Mouse (Mus musculus): Measurements from ENCODE around the gene Fam186a. TPM values are rescaled to one million over a fixed set of nuclear protein-coding genes. Genes with fewer than 3 reads are reported as not detected.
"Not testable (repeated sequence)": the region's sequence is repeated elsewhere in the genome, so short reads cannot be mapped to it uniquely, and the experiment has no call there.

Gene Fam186a
- polyA plus RNA-seq, 1 experiment from 2014 or later = not detected

DNA sequence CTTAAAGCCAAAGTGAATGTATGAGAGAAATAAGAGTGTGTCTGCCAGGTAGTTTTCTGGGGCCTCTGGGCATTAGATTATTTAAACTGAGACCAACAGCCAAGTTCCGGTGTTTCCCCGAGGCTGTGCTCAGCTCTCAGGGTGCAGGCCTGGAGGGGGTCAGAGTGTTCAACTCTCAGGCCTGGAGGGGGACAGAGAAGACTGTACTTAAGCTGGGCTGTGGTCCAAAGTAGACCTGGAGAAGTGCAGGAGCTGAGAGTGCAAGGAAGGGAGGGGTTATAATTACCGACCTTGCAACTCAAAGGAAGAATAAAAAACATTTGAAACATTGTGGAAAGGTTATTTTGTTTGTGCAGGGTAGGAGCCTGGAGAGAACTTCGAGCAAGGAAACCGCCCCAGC, 52.2 kb downstream of the Fam186a start:
- Histone ChIP-seq H3K4me1 (ENCODE audit: control insufficient read depth, insufficient read depth, low read length) (no peaks in the 10 kb centered on the region), H3K36me3 (ENCODE audit: control insufficient read depth, insufficient read depth, low read length) (no peaks in the 10 kb centered on the region), H3K9me3 (ENCODE audit: control insufficient read depth, low read length) (no peaks in the 10 kb centered on the region), H3K4me3 (ENCODE audit: low read depth, low read length) (no peak overlapping the region), H3K27ac (replicated peaks; ENCODE audit: low read depth, low read length) (no peak overlapping the region), H3K9ac (ENCODE audit: low read length) (no peak overlapping the region), H3K27me3 (ENCODE audit: control insufficient read depth, insufficient read depth, low read length) (no peaks in the 10 kb centered on the region), H3K4me2 (ENCODE audit: low read depth, severe bottlenecking) (no peak overlapping the region)
- ATAC-seq (ENCODE audit: insufficient number of reproducible peaks, low FRiP score, low TSS enrichment, low read depth) = no peak
- WGBS = 86% methylated on average over 5 of the region's 5 CpGs
- no peak for DNase-seq (ENCODE audit: low spot score)

DNA sequence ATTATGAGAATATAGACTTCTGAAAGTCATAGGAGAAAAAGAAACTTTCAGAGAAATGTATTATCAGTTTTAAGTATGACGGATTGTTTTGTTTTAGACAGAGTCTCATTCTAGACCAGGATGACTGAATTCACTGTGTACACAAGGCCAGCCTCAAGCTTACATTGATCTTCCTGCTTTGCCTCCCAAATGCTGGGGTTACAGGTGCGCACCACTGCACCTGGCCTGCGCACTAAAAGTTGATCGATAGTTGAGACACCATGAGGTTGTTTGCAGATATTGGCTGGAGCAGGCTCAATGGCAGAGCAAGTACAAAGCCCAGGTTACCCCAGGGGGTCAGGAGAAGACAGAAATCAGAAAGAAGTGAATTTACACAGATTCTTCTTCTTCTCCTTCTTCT, 55.1 kb downstream of the Fam186a start:
- no peaks in the 10 kb centered on the region for H3K27me3 ChIP-seq (ENCODE audit: control insufficient read depth, insufficient read depth, low read length)
- no peaks in the 10 kb centered on the region for H3K9me3 ChIP-seq (ENCODE audit: control insufficient read depth, low read length)
- 97% methylated on average over 4 of the region's 4 CpGs for WGBS
- ATAC-seq (ENCODE audit: insufficient number of reproducible peaks, low FRiP score, low TSS enrichment, low read depth) (no peak), DNase-seq (ENCODE audit: low spot score) (no peak)
- no peak overlapping the region for H3K4me2 ChIP-seq (ENCODE audit: low read depth, severe bottlenecking)
- H3K27ac ChIP-seq (replicated peaks; ENCODE audit: low read depth, low read length) = no peak overlapping the region
- no peaks in the 10 kb centered on the region for H3K36me3 ChIP-seq (ENCODE audit: control insufficient read depth, insufficient read depth, low read length)
- no peaks in the 10 kb centered on the region for H3K4me1 ChIP-seq (ENCODE audit: control insufficient read depth, insufficient read depth, low read length)
- H3K4me3 ChIP-seq (ENCODE audit: low read depth, low read length) = no peak overlapping the region
- no peak overlapping the region for H3K9ac ChIP-seq (ENCODE audit: low read length)

DNA sequence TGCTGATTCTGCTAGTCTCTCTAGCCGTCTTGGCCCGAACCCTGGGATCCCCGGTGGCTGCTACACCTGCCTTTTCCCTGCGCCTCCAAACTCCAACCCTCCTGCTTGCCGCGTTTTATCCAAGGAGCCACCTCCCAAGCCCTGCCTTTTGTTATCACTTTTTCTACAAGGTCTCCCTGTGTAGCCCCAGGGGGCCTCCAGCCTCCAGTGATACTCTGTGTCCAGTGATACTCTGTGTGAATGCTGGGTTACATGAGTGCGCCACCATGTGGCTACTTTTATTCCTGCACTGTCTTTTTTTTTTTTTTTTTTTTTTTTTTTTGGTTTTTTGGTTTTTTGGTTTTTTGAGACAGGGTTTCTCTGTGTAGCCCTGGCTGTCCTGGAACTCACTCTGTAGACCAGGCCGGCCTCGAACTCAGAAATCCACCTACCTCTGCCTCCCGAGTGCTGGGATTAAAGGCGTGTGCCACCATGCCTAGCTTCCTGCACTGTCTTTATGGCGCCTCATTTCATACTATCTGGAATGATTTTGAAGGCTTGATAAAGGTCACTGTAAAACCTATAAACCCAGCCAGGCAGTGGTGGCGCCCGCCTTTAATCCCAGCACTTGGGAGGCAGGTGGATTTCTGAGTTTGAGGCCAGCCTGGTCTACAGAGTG, 57.4 kb downstream of the Fam186a start:
- H3K27ac ChIP-seq (replicated peaks; ENCODE audit: low read depth, low read length); H3K4me1 ChIP-seq (ENCODE audit: control insufficient read depth, insufficient read depth, low read length); ATAC-seq (ENCODE audit: insufficient number of reproducible peaks, low FRiP score, low TSS enrichment, low read depth); H3K36me3 ChIP-seq (ENCODE audit: control insufficient read depth, insufficient read depth, low read length); H3K27me3 ChIP-seq (ENCODE audit: control insufficient read depth, insufficient read depth, low read length); H3K4me2 ChIP-seq (ENCODE audit: low read depth, severe bottlenecking); H3K9ac ChIP-seq (ENCODE audit: low read length); H3K9me3 ChIP-seq (ENCODE audit: control insufficient read depth, low read length); H3K4me3 ChIP-seq (ENCODE audit: low read depth, low read length): not testable (repeated sequence)
- peak; percentile 47 for DNase-seq (ENCODE audit: low spot score)
- 42% methylated on average over 14 of the region's 14 CpGs for WGBS

DNA sequence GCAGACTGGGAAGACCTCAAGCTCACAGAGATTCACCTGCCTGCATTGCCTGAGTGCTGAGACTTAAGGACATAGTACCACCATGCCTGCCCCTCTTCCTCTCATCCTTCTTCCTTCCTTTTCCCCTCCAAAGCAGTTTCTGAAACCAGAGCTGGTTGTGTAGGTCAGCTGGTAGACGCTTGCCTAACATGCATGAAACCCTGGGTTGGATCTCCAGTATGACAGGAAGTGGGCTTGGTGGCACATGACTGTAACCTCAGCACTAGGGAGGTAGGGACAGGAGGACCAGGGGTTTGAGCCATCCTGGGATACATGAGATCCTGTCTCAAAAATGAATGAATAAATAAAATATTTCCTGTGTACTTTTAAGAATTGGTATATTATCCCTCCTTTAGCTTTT, 59.3 kb downstream of the Fam186a start:
- Histone ChIP-seq H3K4me3 (ENCODE audit: low read depth, low read length) (no peak overlapping the region), H3K27me3 (ENCODE audit: control insufficient read depth, insufficient read depth, low read length) (no peaks in the 10 kb centered on the region), H3K36me3 (ENCODE audit: control insufficient read depth, insufficient read depth, low read length) (no peaks in the 10 kb centered on the region), H3K4me2 (ENCODE audit: low read depth, severe bottlenecking) (no peak overlapping the region), H3K9ac (ENCODE audit: low read length) (no peak overlapping the region), H3K27ac (replicated peaks; ENCODE audit: low read depth, low read length) (no peak overlapping the region), H3K9me3 (ENCODE audit: control insufficient read depth, low read length) (no peaks in the 10 kb centered on the region), H3K4me1 (ENCODE audit: control insufficient read depth, insufficient read depth, low read length) (no peaks in the 10 kb centered on the region)
- WGBS = 68% methylated on average over 1 of the region's 1 CpGs
- DNase-seq (ENCODE audit: low spot score) = no peak
- ATAC-seq (ENCODE audit: insufficient number of reproducible peaks, low FRiP score, low TSS enrichment, low read depth) = no peak

DNA sequence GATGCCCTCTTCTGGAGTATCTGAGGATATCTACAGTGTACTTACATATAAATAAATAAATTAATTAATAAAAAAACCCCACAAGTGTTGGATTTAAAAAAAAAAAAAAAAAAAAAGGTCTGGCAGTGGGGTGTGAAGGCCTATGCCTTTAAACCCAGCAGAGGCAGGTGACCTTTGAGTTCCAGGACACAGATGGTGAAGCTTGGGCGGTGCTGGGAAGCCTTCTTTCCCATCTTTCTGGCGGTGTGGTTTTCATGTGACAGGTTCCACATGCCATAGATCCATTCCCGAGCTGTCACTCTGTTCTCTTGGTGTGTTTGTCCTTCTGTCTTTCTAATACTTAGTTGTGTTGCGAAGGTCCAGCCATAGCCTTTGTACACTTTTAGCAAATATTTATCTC, 59.8 kb downstream of the Fam186a start:
- Histone ChIP-seq H3K27ac (replicated peaks; ENCODE audit: low read depth, low read length) (no peak overlapping the region), H3K4me1 (ENCODE audit: control insufficient read depth, insufficient read depth, low read length) (no peaks in the 10 kb centered on the region), H3K9ac (ENCODE audit: low read length) (no peak overlapping the region), H3K36me3 (ENCODE audit: control insufficient read depth, insufficient read depth, low read length) (no peaks in the 10 kb centered on the region), H3K4me2 (ENCODE audit: low read depth, severe bottlenecking) (no peak overlapping the region), H3K4me3 (ENCODE audit: low read depth, low read length) (no peak overlapping the region), H3K9me3 (ENCODE audit: control insufficient read depth, low read length) (no peaks in the 10 kb centered on the region), H3K27me3 (ENCODE audit: control insufficient read depth, insufficient read depth, low read length) (no peaks in the 10 kb centered on the region)
- WGBS = 78% methylated on average over 4 of the region's 4 CpGs
- ATAC-seq (ENCODE audit: insufficient number of reproducible peaks, low FRiP score, low TSS enrichment, low read depth) (no peak), DNase-seq (ENCODE audit: low spot score) (no peak)

DNA sequence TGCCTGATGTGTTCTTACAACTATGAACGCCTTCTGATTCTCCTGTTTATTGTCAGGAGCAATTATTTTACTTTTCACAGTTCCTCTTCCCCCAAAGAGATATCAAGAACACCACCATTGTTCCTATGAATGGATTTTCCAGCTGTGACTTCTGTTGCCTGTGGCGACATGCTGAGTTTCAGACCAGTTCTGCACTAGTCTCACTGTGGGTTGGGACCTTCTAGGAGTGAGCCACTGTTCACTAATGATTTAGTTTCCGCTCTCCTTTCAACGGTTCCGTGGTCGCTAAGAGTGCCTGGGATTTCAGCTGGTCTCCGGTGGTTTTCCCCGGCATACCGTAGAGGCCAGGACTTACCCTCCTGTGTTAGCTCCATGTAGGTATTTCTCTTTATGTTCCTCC, 62.0 kb downstream of the Fam186a start:
- DNase-seq (ENCODE audit: low spot score) = no peak
- Histone ChIP-seq H3K27ac (replicated peaks; ENCODE audit: low read depth, low read length) (no peak overlapping the region), H3K36me3 (ENCODE audit: control insufficient read depth, insufficient read depth, low read length) (no peaks in the 10 kb centered on the region), H3K4me3 (ENCODE audit: low read depth, low read length) (no peak overlapping the region), H3K27me3 (ENCODE audit: control insufficient read depth, insufficient read depth, low read length) (no peaks in the 10 kb centered on the region), H3K4me1 (ENCODE audit: control insufficient read depth, insufficient read depth, low read length) (no peaks in the 10 kb centered on the region), H3K9me3 (ENCODE audit: control insufficient read depth, low read length) (no peaks in the 10 kb centered on the region), H3K4me2 (ENCODE audit: low read depth, severe bottlenecking) (no peak overlapping the region), H3K9ac (ENCODE audit: low read length) (no peak overlapping the region)
- ATAC-seq (ENCODE audit: insufficient number of reproducible peaks, low FRiP score, low TSS enrichment, low read depth) = no peak
- WGBS = 88% methylated on average over 9 of the region's 9 CpGs

DNA sequence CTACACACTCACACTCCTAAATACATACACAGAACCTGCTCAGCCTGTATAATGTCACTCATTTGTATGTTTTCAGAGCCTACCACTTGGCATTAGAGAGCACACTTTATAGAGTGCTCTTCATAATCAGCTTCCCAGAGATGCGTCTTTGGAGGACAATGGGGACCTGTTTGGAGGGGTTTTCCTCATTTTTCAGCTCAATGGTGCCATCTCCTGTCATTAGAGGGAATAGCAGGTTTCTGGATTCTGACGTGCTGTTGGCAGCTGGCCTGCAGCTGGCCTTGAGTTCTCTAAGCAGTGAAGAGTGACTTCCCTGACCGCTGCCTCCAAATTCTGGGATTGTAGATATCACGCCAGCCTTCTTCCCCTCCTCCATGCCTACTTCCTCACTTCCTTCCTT, 62.5 kb downstream of the Fam186a start:
- Histone ChIP-seq H3K4me3 (ENCODE audit: low read depth, low read length) (no peak overlapping the region), H3K4me1 (ENCODE audit: control insufficient read depth, insufficient read depth, low read length) (no peaks in the 10 kb centered on the region), H3K27ac (replicated peaks; ENCODE audit: low read depth, low read length) (no peak overlapping the region), H3K27me3 (ENCODE audit: control insufficient read depth, insufficient read depth, low read length) (no peaks in the 10 kb centered on the region), H3K9ac (ENCODE audit: low read length) (no peak overlapping the region), H3K9me3 (ENCODE audit: control insufficient read depth, low read length) (no peaks in the 10 kb centered on the region), H3K36me3 (ENCODE audit: control insufficient read depth, insufficient read depth, low read length) (no peaks in the 10 kb centered on the region), H3K4me2 (ENCODE audit: low read depth, severe bottlenecking) (no peak overlapping the region)
- WGBS = 15% methylated on average over 4 of the region's 4 CpGs
- DNase-seq (ENCODE audit: low spot score) (peak; percentile 82), ATAC-seq (ENCODE audit: insufficient number of reproducible peaks, low FRiP score, low TSS enrichment, low read depth) (no peak)

DNA sequence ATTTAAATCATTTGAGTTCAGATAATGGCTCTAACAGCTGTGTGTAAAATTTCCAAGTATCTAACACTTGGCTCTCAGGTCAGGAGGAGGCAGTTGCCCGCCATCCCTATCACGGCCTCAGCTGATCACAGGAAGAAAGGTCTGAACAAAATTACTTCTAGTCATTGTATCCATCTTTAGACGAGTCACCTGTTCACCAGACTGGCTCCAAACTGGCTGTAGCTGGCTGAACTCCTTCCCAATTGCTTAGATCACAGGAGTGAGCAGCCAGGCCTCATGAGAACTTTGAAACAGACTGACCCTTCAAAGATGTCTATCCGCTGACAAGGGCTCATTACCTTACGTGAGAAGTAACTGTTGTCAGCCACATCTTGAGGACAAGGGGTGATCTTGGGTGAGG, 63.6 kb downstream of the Fam186a start:
- WGBS = 73% methylated on average over 5 of the region's 5 CpGs
- H3K27ac ChIP-seq (replicated peaks; ENCODE audit: low read depth, low read length) = no peak overlapping the region

DNA sequence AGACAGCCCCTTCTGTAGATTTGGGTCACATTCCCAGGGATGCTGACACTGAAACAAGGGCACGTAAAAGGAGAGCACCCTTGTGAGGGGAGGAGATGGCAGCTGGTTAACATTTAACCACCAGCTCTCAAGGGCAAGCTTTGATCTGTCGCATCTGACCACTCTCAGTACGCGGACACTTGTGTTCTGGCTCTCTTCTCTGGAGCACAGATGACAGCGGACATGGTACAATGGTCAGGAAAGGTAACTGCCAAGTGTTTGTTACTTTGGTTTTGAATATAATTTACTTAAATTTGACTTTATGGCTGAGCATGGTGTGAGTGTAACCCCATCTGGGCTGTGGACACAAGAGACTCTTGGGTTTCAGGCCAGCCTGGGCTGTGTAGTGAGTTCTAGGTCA, 64.1 kb downstream of the Fam186a start:
- no peaks in the 10 kb centered on the region for H3K36me3 ChIP-seq (ENCODE audit: control insufficient read depth, insufficient read depth, low read length)

More for the DNA sequence above, 63.6 kb downstream of the Fam186a start:
- H3K4me2 ChIP-seq (ENCODE audit: low read depth, severe bottlenecking) = no peak overlapping the region
- no peaks in the 10 kb centered on the region for H3K4me1 ChIP-seq (ENCODE audit: control insufficient read depth, insufficient read depth, low read length)
- H3K9ac ChIP-seq (ENCODE audit: low read length) = no peak overlapping the region
- H3K9me3 ChIP-seq (ENCODE audit: control insufficient read depth, low read length) = no peaks in the 10 kb centered on the region
- DNase-seq (ENCODE audit: low spot score) (no peak), ATAC-seq (ENCODE audit: insufficient number of reproducible peaks, low FRiP score, low TSS enrichment, low read depth) (no peak)
- no peak overlapping the region for H3K4me3 ChIP-seq (ENCODE audit: low read depth, low read length)
- no peaks in the 10 kb centered on the region for H3K36me3 ChIP-seq (ENCODE audit: control insufficient read depth, insufficient read depth, low read length)
- H3K27me3 ChIP-seq (ENCODE audit: control insufficient read depth, insufficient read depth, low read length) = no peaks in the 10 kb centered on the region

More for the DNA sequence above, 64.1 kb downstream of the Fam186a start:
- no peak overlapping the region for H3K27ac ChIP-seq (replicated peaks; ENCODE audit: low read depth, low read length)
- no peak overlapping the region for H3K9ac ChIP-seq (ENCODE audit: low read length)
- H3K4me2 ChIP-seq (ENCODE audit: low read depth, severe bottlenecking) = no peak overlapping the region
- no peak overlapping the region for H3K4me3 ChIP-seq (ENCODE audit: low read depth, low read length)
- DNase-seq (ENCODE audit: low spot score) = no peak
- no peaks in the 10 kb centered on the region for H3K4me1 ChIP-seq (ENCODE audit: control insufficient read depth, insufficient read depth, low read length)
- no peaks in the 10 kb centered on the region for H3K9me3 ChIP-seq (ENCODE audit: control insufficient read depth, low read length)
- no peak for ATAC-seq (ENCODE audit: insufficient number of reproducible peaks, low FRiP score, low TSS enrichment, low read depth)
- 75% methylated on average over 5 of the region's 5 CpGs for whole genome bisulfite sequencing
- no peaks in the 10 kb centered on the region for H3K27me3 ChIP-seq (ENCODE audit: control insufficient read depth, insufficient read depth, low read length)

Data from limb, embryonic 11.5 days (tissue).